ENCODE assay signal across 10 mouse cellular contexts in the genomic region with DNA sequence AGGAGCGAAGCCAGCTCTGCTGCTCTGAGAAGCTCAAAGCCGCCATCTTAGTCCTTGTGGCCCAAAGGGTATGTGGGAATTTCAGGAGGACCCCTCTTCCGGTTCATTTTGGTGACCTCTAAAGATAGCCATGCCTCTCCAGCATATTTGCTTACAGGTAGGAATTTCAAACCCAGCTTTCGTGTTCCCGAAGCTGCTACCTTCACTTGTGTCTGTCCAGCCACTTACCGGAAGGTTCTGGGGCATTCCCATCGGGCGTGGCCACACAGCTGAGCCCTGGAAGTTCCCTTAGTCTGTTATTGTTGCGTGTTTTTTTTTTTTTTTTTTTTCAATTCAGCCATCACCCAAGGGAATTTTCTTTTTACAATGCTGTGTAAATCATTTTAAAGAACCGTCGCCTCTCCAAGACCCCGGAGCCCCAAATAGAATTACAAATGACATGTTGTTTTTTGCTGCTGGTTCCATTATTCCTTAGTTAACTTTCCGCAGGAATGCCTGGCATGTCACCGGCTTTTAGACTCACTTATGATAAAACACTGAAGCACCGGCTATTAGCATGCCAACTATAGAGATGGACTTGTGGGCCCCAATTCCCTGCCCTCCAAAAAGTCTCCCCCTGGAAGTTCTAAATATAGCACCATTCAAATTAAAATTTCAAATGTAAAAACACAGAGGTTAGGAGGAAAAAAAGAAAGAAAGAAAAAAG. TPM values are rescaled to one million over a fixed set of nuclear protein-coding genes. Genes with fewer than 3 reads are reported as not detected.
DNase-seq lines count a peak whose midpoint lies in the region; ATAC-seq and TF ChIP-seq lines count a peak whose summit lies in the region.
"Had no signal": no experiment of that assay in that cellular context is flagged by ENCODE, and none has a peak within 500 bp of the region (broad histone marks: within the 10 kb centered on the region; RNA-seq: fewer than 3 reads in every experiment).

No protein-coding gene starts in this region.

- no peak overlapping the region for H3K9ac ChIP-seq in lung, embryonic 14.5 days
- H3K9ac ChIP-seq in heart, embryonic 13.5 days = 0 out of 2 replicates have a peak overlapping the region, but pooled peaks have one; percentile 53
- H3K9ac ChIP-seq in kidney, embryonic 16.5 days (replicated peaks; ENCODE audit: low read length) = peak overlapping the region; percentile 1; the same call in 1 of the 2 replicates
- H3K9ac ChIP-seq in stomach, embryonic 15.5 days = no peak overlapping the region

- 56% methylated on average over 15 of the region's 15 CpGs for WGBS in lung, embryonic 14.5 days
- WGBS in heart, embryonic 13.5 days = 42% methylated on average over 15 of the region's 15 CpGs
- 29% methylated on average over 15 of the region's 15 CpGs for WGBS in kidney, embryonic 16.5 days
- 62% methylated on average over 15 of the region's 15 CpGs for WGBS in stomach, embryonic 15.5 days

- DNase-seq in lung, embryonic 14.5 days = peak; percentile 38
- DNase-seq in lung, adult 18-20 months = no peak
- DNase-seq in frontal cortex, postnatal 25 days (ENCODE audit: low spot score in 2 of 2) = no peak
- DNase-seq in gastrocnemius, adult 8-10 months (ENCODE audit: low spot score in 2 of 2) = no peak
- DNase-seq in adrenal gland, adult 2 months = no peak
- DNase-seq: thymus, postnatal 36 days had no signal

- no peak for ATAC-seq in lung, embryonic 14.5 days (ENCODE audit: insufficient read depth)
- ATAC-seq in heart, embryonic 13.5 days (ENCODE audit: extremely low read depth, insufficient number of reproducible peaks, low FRiP score, low TSS enrichment) = no peak
- ATAC-seq in kidney, embryonic 16.5 days (ENCODE audit: low FRiP score, low TSS enrichment) = peak; percentile 39; the same call in 1 of the 2 replicates
- no peak for ATAC-seq in stomach, embryonic 15.5 days (ENCODE audit: insufficient read depth, low FRiP score, low read depth)

- no peaks in the 10 kb centered on the region for H3K9me3 ChIP-seq in lung, embryonic 14.5 days (ENCODE audit: low read depth, low read length)
- H3K9me3 ChIP-seq in heart, embryonic 13.5 days = no peaks in the 10 kb centered on the region
- H3K9me3 ChIP-seq in kidney, embryonic 16.5 days (ENCODE audit: low read length) = no peaks in the 10 kb centered on the region
- H3K9me3 ChIP-seq in stomach, embryonic 15.5 days = no peaks in the 10 kb centered on the region
- H3K9me3 ChIP-seq: G1E had no signal

- H3K4me2 ChIP-seq in lung, embryonic 14.5 days = peak overlapping the region; percentile 31
- peak overlapping the region; percentile 49 for H3K4me2 ChIP-seq in heart, embryonic 13.5 days
- H3K4me2 ChIP-seq in kidney, embryonic 16.5 days (replicated peaks; ENCODE audit: low read depth, low read length) = peak overlapping the region; percentile 44
- peak overlapping the region; percentile 19; the same call in 1 of the 2 replicates for H3K4me2 ChIP-seq in stomach, embryonic 15.5 days

- no peak for TF ChIP-seq CTCF in lung, embryonic 14.5 days (IDR thresholded peaks at IDR 0.05; ENCODE audit: low read depth)

- peak overlapping the region; percentile 73 for H3K27ac ChIP-seq in lung, embryonic 14.5 days (ENCODE audit: low read depth)
- H3K27ac ChIP-seq in heart, embryonic 13.5 days (replicated peaks) = peak overlapping the region; percentile 93
- H3K27ac ChIP-seq in kidney, embryonic 16.5 days (ENCODE audit: low read length) = peak overlapping the region; percentile 77
- H3K27ac ChIP-seq in stomach, embryonic 15.5 days = peak overlapping the region; percentile 61

- H3K36me3 ChIP-seq in lung, embryonic 14.5 days (ENCODE audit: insufficient read depth) = no peaks in the 10 kb centered on the region
- no peaks in the 10 kb centered on the region for H3K36me3 ChIP-seq in heart, embryonic 13.5 days
- no peaks in the 10 kb centered on the region for H3K36me3 ChIP-seq in kidney, embryonic 16.5 days (ENCODE audit: insufficient read depth, low read length)
- no peaks in the 10 kb centered on the region for H3K36me3 ChIP-seq in stomach, embryonic 15.5 days
- H3K36me3 ChIP-seq: G1E had no signal

- H3K27me3 ChIP-seq in lung, embryonic 14.5 days (ENCODE audit: insufficient read depth, low read length) = 0 out of 2 replicates have a peak, but pooled peaks cover 5% of the 10 kb centered on the region
- 0 out of 2 replicates have a peak, but pooled peaks cover 3% of the 10 kb centered on the region for H3K27me3 ChIP-seq in heart, embryonic 13.5 days (replicated peaks)
- peaks cover 5% of the 10 kb centered on the region; the same call in 1 of the 2 replicates for H3K27me3 ChIP-seq in kidney, embryonic 16.5 days (ENCODE audit: insufficient read depth, low read length)
- H3K27me3 ChIP-seq in stomach, embryonic 15.5 days (replicated peaks) = no peaks in the 10 kb centered on the region

- peaks cover 15% of the 10 kb centered on the region; the same call in 1 of the 2 replicates for H3K4me1 ChIP-seq in lung, embryonic 14.5 days (ENCODE audit: insufficient read depth)
- H3K4me1 ChIP-seq in heart, embryonic 13.5 days = peaks cover 48% of the 10 kb centered on the region
- H3K4me1 ChIP-seq in kidney, embryonic 16.5 days (ENCODE audit: insufficient read depth, low read length) = peaks cover 34% of the 10 kb centered on the region
- no peaks in the 10 kb centered on the region for H3K4me1 ChIP-seq in stomach, embryonic 15.5 days

- no peak overlapping the region for H3K4me3 ChIP-seq in lung, embryonic 14.5 days (ENCODE audit: low read depth, low read length)
- H3K4me3 ChIP-seq in heart, embryonic 13.5 days = no peak overlapping the region
- H3K4me3 ChIP-seq in kidney, embryonic 16.5 days (ENCODE audit: low read length) = no peak overlapping the region
- no peak overlapping the region for H3K4me3 ChIP-seq in stomach, embryonic 15.5 days (replicated peaks)

RNA-seq across cellular contexts. Expression of a gene that starts 5.1 kb away (rescaled TPM):
- 55.7 and 55.9 TPM in 2 replicates for polyA plus RNA-seq in lung, embryonic 14.5 days (2014; fragmentation: Nextera tagmentation; extraction: Ambion mirVana)
- 10.0 and 10.4 TPM in 2 replicates for polyA plus RNA-seq in heart, embryonic 13.5 days (2015; fragmentation: Nextera tagmentation; extraction: Ambion mirVana)
- 55.5 and 57.4 TPM in 2 replicates for polyA plus RNA-seq in kidney, embryonic 16.5 days (2015; fragmentation: Nextera tagmentation; extraction: Ambion mirVana)
- polyA plus RNA-seq in stomach, embryonic 15.5 days (2015; fragmentation: Nextera tagmentation; extraction: Ambion mirVana) = 12.9 and 13.4 TPM in 2 replicates
- total RNA-seq in gastrocnemius, adult 8-10 months (2022) = 1 to 10 TPM; 1.8 to 4.9 (median 3.0) TPM
- 1 to 10 TPM in 1 of 2 experiments, under 1 TPM in 1; 0.75 to 3.1 TPM for total RNA-seq in adrenal gland, adult 2 months (2021)
- 0.10 TPM in 1 of 2 replicates, not detected in the other for polyA plus RNA-seq in adrenal gland, adult 2 months (2012; rRNA removed)
- polyA plus RNA-seq: G1E had no signal

Comparison
In these comparisons a context has a peak if more than half of its experiments do, and no peak if none do; other contexts are left out.
1. H3K9ac ChIP-seq: peak in heart, embryonic 13.5 days (single experiment) and kidney, embryonic 16.5 days (single experiment); none in lung, embryonic 14.5 days (single experiment) and stomach, embryonic 15.5 days (single experiment).
2. RNA of a gene that starts 5.1 kb away (polyA plus RNA-seq): 55.5 to 57.4 TPM in kidney, embryonic 16.5 days, 55.7 to 55.9 TPM in lung, embryonic 14.5 days, 12.9 to 13.4 TPM in stomach, embryonic 15.5 days and 10.0 to 10.4 TPM in heart, embryonic 13.5 days; 0.10 TPM in adrenal gland, adult 2 months; every median in the first group is over 10 times any median in the second.
3. Peak in every context shown above with its lines, with median percentiles within 50 percentile points of each other: H3K27ac ChIP-seq and H3K4me2 ChIP-seq.